ENCODE assay signal across 28 mouse cellular contexts in the genomic region with DNA sequence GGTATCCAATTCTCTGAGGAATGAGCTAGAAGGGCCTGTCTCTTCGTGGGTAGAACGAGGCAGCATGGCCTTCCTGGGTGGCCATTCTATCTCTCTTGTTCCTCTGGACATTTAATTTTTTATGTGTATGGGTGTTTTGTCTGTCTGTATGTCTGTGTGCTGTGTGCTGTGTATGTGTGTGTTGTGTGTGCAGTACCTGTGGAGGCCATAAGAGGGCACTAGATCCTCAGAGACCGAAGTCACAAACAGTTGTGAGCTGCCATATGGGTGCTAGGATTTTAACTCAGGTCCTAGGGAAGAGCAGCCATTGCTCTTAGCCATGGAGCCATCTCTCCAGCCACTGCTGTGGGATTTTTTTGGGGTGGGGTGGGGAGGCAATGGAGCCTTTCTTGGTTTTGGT. TPM values are rescaled to one million over a fixed set of nuclear protein-coding genes. Genes with fewer than 3 reads are reported as not detected.
DNase-seq lines count a peak whose midpoint lies in the region; ATAC-seq and TF ChIP-seq lines count a peak whose summit lies in the region.
"Had no signal": no experiment of that assay in that cellular context is flagged by ENCODE, and none has a peak within 500 bp of the region (broad histone marks: within the 10 kb centered on the region; RNA-seq: fewer than 3 reads in every experiment).

No protein-coding gene starts in this region.

- peaks cover 4% of the 10 kb centered on the region for H3K9me3 ChIP-seq in liver, embryonic 14.5 days (ENCODE audit: control insufficient read depth, low read length)
- 0 out of 2 replicates have a peak, but pooled peaks cover 3% of the 10 kb centered on the region for H3K9me3 ChIP-seq in liver, embryonic 11.5 days (ENCODE audit: control insufficient read depth, low read length)
- H3K9me3 ChIP-seq in midbrain, postnatal 0 days (ENCODE audit: low read length) = no peaks in the 10 kb centered on the region
- no peaks in the 10 kb centered on the region for H3K9me3 ChIP-seq in midbrain, embryonic 14.5 days (ENCODE audit: control insufficient read depth, low read length)
- H3K9me3 ChIP-seq: neural tube, embryonic 15.5 days had no signal

- no peak for ATAC-seq in liver, embryonic 14.5 days (ENCODE audit: insufficient read depth)
- ATAC-seq in liver, embryonic 11.5 days (replicated peaks; ENCODE audit: low FRiP score) = no peak
- ATAC-seq in midbrain, postnatal 0 days (ENCODE audit: low FRiP score) = no peak
- no peak for ATAC-seq in midbrain, embryonic 14.5 days (ENCODE audit: low FRiP score, low TSS enrichment)
- ATAC-seq: activated CD4-positive, CD25-positive, alpha-beta regulatory T cell, adult 4 months; forebrain, postnatal 0 days; inflammation-experienced regulatory T-cells, adult 6 months had no signal

- WGBS in heart, adult 2 months = 96% methylated on average over 3 of the region's 3 CpGs
- WGBS in liver, embryonic 14.5 days (ENCODE audit: insufficient replicate concordance) = 89% methylated on average over 3 of the region's 3 CpGs
- WGBS in liver, embryonic 11.5 days = 86% methylated on average over 3 of the region's 3 CpGs
- WGBS in midbrain, postnatal 0 days = 86% methylated on average over 3 of the region's 3 CpGs
- 71% methylated on average over 3 of the region's 3 CpGs for WGBS in midbrain, embryonic 14.5 days

- peaks cover 16% of the 10 kb centered on the region for H3K4me1 ChIP-seq in heart, adult 2 months (ENCODE audit: control insufficient read depth, insufficient read depth, low read length)
- H3K4me1 ChIP-seq in liver, embryonic 14.5 days (replicated peaks; ENCODE audit: control insufficient read depth in 2 of 2, insufficient read depth in 2 of 2, low read length in 1 of 2) = no peaks in the 10 kb centered on the region
- no peaks in the 10 kb centered on the region for H3K4me1 ChIP-seq in liver, embryonic 11.5 days (replicated peaks; ENCODE audit: control insufficient read depth, insufficient read depth, low read length)
- H3K4me1 ChIP-seq in midbrain, postnatal 0 days (ENCODE audit: insufficient read depth, low read length) = 0 out of 2 replicates have a peak, but pooled peaks cover 2% of the 10 kb centered on the region
- peaks cover 8% of the 10 kb centered on the region for H3K4me1 ChIP-seq in midbrain, embryonic 14.5 days (ENCODE audit: control insufficient read depth, insufficient read depth, low read length)

- H3K36me3 ChIP-seq in heart, adult 2 months (ENCODE audit: control insufficient read depth, insufficient read depth, low read length) = peaks cover 2% of the 10 kb centered on the region
- no peaks in the 10 kb centered on the region for H3K36me3 ChIP-seq in liver, embryonic 14.5 days (replicated peaks; ENCODE audit: control insufficient read depth, insufficient read depth, low read depth)
- H3K36me3 ChIP-seq in liver, embryonic 11.5 days (ENCODE audit: control insufficient read depth, insufficient read depth, low read length) = no peaks in the 10 kb centered on the region; the same call in 1 of the 2 replicates
- H3K36me3 ChIP-seq in midbrain, postnatal 0 days (ENCODE audit: insufficient read depth, low read length) = no peaks in the 10 kb centered on the region
- H3K36me3 ChIP-seq in midbrain, embryonic 14.5 days (ENCODE audit: control insufficient read depth, insufficient read depth, low read length) = no peaks in the 10 kb centered on the region
- H3K36me3 ChIP-seq: hindbrain, embryonic 13.5 days; neural tube, embryonic 15.5 days had no signal

- H3K27ac ChIP-seq in heart, adult 2 months = no peak overlapping the region
- H3K27ac ChIP-seq in liver, embryonic 14.5 days = no peak overlapping the region
- no peak overlapping the region for H3K27ac ChIP-seq in liver, embryonic 11.5 days (ENCODE audit: low read depth, low read length)
- no peak overlapping the region for H3K27ac ChIP-seq in midbrain, postnatal 0 days (ENCODE audit: low read depth, low read length)
- no peak overlapping the region for H3K27ac ChIP-seq in midbrain, embryonic 14.5 days (replicated peaks; ENCODE audit: low read depth, low read length)
- H3K27ac ChIP-seq: hindbrain, embryonic 13.5 days; neural tube, embryonic 15.5 days had no signal

- H3K4me3 ChIP-seq in heart, adult 2 months = no peak overlapping the region
- no peak overlapping the region for H3K4me3 ChIP-seq in liver, embryonic 14.5 days (ENCODE audit: insufficient read depth in 1 of 2, low read depth in 2 of 2, low read length in 2 of 2)
- no peak overlapping the region for H3K4me3 ChIP-seq in liver, embryonic 11.5 days (ENCODE audit: low read depth, low read length)
- H3K4me3 ChIP-seq in midbrain, postnatal 0 days (ENCODE audit: low read depth, low read length) = no peak overlapping the region
- no peak overlapping the region for H3K4me3 ChIP-seq in midbrain, embryonic 14.5 days (replicated peaks; ENCODE audit: low read depth, low read length)
- H3K4me3 ChIP-seq: erythroblast, embryonic 14.5 days; hindbrain, embryonic 13.5 days; neural tube, embryonic 15.5 days had no signal

- TF ChIP-seq POLR2A in heart, adult 2 months (IDR thresholded peaks at IDR 0.05; ENCODE audit: insufficient read depth, low read depth, low read length) = no peak

- H3K4me2 ChIP-seq in liver, embryonic 14.5 days (ENCODE audit: low read depth) = no peak overlapping the region
- H3K4me2 ChIP-seq in liver, embryonic 11.5 days = no peak overlapping the region
- no peak overlapping the region for H3K4me2 ChIP-seq in midbrain, postnatal 0 days (ENCODE audit: low read depth, low read length, poor library complexity, severe bottlenecking)
- H3K4me2 ChIP-seq in midbrain, embryonic 14.5 days (ENCODE audit: low read length) = no peak overlapping the region
- H3K4me2 ChIP-seq: heart, embryonic 11.5 days; hindbrain, embryonic 13.5 days; midbrain, embryonic 11.5 days; neural tube, embryonic 15.5 days had no signal

- H3K27me3 ChIP-seq in heart, adult 2 months (ENCODE audit: control insufficient read depth, insufficient read depth, low read length) = no peaks in the 10 kb centered on the region
- no peaks in the 10 kb centered on the region for H3K27me3 ChIP-seq in liver, embryonic 14.5 days (ENCODE audit: control insufficient read depth, insufficient read depth, low read length)
- no peaks in the 10 kb centered on the region for H3K27me3 ChIP-seq in liver, embryonic 11.5 days (replicated peaks; ENCODE audit: control insufficient read depth, insufficient read depth, low read length)
- H3K27me3 ChIP-seq in midbrain, postnatal 0 days (ENCODE audit: insufficient read depth, low read length) = no peaks in the 10 kb centered on the region
- no peaks in the 10 kb centered on the region for H3K27me3 ChIP-seq in midbrain, embryonic 14.5 days (ENCODE audit: control insufficient read depth, insufficient read depth, low read length)
- H3K27me3 ChIP-seq: neural tube, embryonic 15.5 days had no signal

- DNase-seq in heart, adult 2 months = no peak
- no peak for DNase-seq in heart, postnatal 10 days
- DNase-seq in liver, embryonic 14.5 days (ENCODE audit: low read depth in 3 of 3, low spot score in 3 of 3) = no peak
- DNase-seq in liver, embryonic 11.5 days (ENCODE audit: low spot score) = no peak
- DNase-seq in midbrain, postnatal 0 days (ENCODE audit: low spot score) = no peak
- DNase-seq in midbrain, embryonic 14.5 days = no peak
- DNase-seq in thymus, postnatal 14 days = no peak
- DNase-seq: adrenal gland, adult 2 months; adrenal gland, postnatal 36 days; cerebellum, adult 18-20 months; cerebellum, postnatal 10 days; forebrain, postnatal 0 days; gastrocnemius, postnatal 25 days; heart, adult 11 months; heart, postnatal 4 days; kidney, adult 8-10 months; kidney, postnatal 10 days; lung, adult 18-20 months; lung, postnatal 14 days; retina, postnatal 1 day; right cerebral cortex, postnatal 14 days had no signal

- intact Hi-C loops in heart, adult 2 months (cut with DNase I) = no loop called here
- intact Hi-C loops in heart, postnatal 10 days (cut with DNase I) = no loop called here

- H3K9ac ChIP-seq in heart, adult 2 months (ENCODE audit: low read depth, low read length) = no peak overlapping the region
- H3K9ac ChIP-seq in liver, embryonic 14.5 days (replicated peaks) = no peak overlapping the region
- H3K9ac ChIP-seq in liver, embryonic 11.5 days (ENCODE audit: low read depth, low read length) = no peak overlapping the region
- H3K9ac ChIP-seq in midbrain, postnatal 0 days (replicated peaks; ENCODE audit: low read length, poor library complexity, severe bottlenecking) = no peak overlapping the region
- H3K9ac ChIP-seq in midbrain, embryonic 14.5 days (replicated peaks; ENCODE audit: low read length) = no peak overlapping the region
- H3K9ac ChIP-seq: forebrain, postnatal 0 days; hindbrain, embryonic 13.5 days; neural tube, embryonic 15.5 days had no signal

- H3K79me2 ChIP-seq in heart, adult 2 months (replicated peaks; ENCODE audit: control insufficient read depth, insufficient read depth, low read length) = peaks cover 4% of the 10 kb centered on the region

- TF ChIP-seq CTCF in heart, adult 2 months (IDR thresholded peaks at IDR 0.05) = peak; percentile 41
- TF ChIP-seq CTCF in liver, embryonic 14.5 days (IDR thresholded peaks at IDR 0.05; ENCODE audit: low read depth) = peak; percentile 52
- TF ChIP-seq CTCF in midbrain, postnatal 0 days (IDR thresholded peaks at IDR 0.05) = peak; percentile 46

- no peak for TF ChIP-seq EP300 in heart, adult 2 months (IDR thresholded peaks at IDR 0.05; ENCODE audit: insufficient read depth, low read depth, low read length)
- no peak for TF ChIP-seq EP300 in liver, embryonic 14.5 days (IDR thresholded peaks at IDR 0.05; ENCODE audit: low read depth)

RNA-seq across cellular contexts. Expression of gene Parvb, which starts 15.5 kb away (rescaled TPM):
- 100 to 1,000 TPM in 1 of 2 experiments, 10 to 100 TPM in 1; 99.4 to 116 TPM for total RNA-seq in heart, adult 2 months (2021)
- 58.5 and 61.6 TPM in 2 replicates for polyA plus RNA-seq in heart, adult 2 months (2012; rRNA removed)
- total RNA-seq in heart, postnatal 10 days (2021) = 100 to 1,000 TPM; 165 to 174 TPM
- 21.6 and 22.6 TPM in 2 replicates for polyA plus RNA-seq in liver, embryonic 14.5 days (2012; rRNA removed)
- polyA plus RNA-seq in liver, embryonic 14.5 days (2014; fragmentation: Nextera tagmentation; extraction: Ambion mirVana) = 7.3 and 11.4 TPM in 2 replicates
- polyA plus RNA-seq in liver, embryonic 11.5 days (2014; fragmentation: Nextera tagmentation; extraction: Ambion mirVana) = 13.9 and 15.4 TPM in 2 replicates
- total RNA-seq in midbrain, postnatal 0 days (2014; rRNA removed) = 9.6 and 14.0 TPM in 2 replicates
- polyA plus RNA-seq in midbrain, postnatal 0 days (2015; fragmentation: Nextera tagmentation; extraction: Ambion mirVana) = 4.3 and 5.8 TPM in 2 replicates
- polyA plus RNA-seq in midbrain, embryonic 14.5 days (2014; fragmentation: Nextera tagmentation; extraction: Ambion mirVana) = 4.4 and 4.9 TPM in 2 replicates

RNA-seq across cellular contexts. Expression of gene Samm50, which starts 55.3 kb away (rescaled TPM):
- total RNA-seq in heart, adult 2 months (2021) = 100 to 1,000 TPM; 258 to 289 TPM
- 27.8 and 36.6 TPM in 2 replicates for polyA plus RNA-seq in heart, adult 2 months (2012; rRNA removed)
- total RNA-seq in heart, postnatal 10 days (2021) = 100 to 1,000 TPM; 254 to 262 TPM
- polyA plus RNA-seq in liver, embryonic 14.5 days (2012; rRNA removed) = 7.5 and 12.3 TPM in 2 replicates
- polyA plus RNA-seq in liver, embryonic 14.5 days (2014; fragmentation: Nextera tagmentation; extraction: Ambion mirVana) = 49.3 and 51.8 TPM in 2 replicates
- 137 and 148 TPM in 2 replicates for polyA plus RNA-seq in liver, embryonic 11.5 days (2014; fragmentation: Nextera tagmentation; extraction: Ambion mirVana)
- 38.9 and 39.7 TPM in 2 replicates for total RNA-seq in midbrain, postnatal 0 days (2014; rRNA removed)
- polyA plus RNA-seq in midbrain, postnatal 0 days (2015; fragmentation: Nextera tagmentation; extraction: Ambion mirVana) = 88.1 and 90.9 TPM in 2 replicates
- polyA plus RNA-seq in midbrain, embryonic 14.5 days (2014; fragmentation: Nextera tagmentation; extraction: Ambion mirVana) = 54.2 and 70.8 TPM in 2 replicates
